Mouse (Mus musculus): ENCODE data around the gene Cst3. TPM values are rescaled to one million over a fixed set of nuclear protein-coding genes. Genes with fewer than 3 reads are reported as not detected.

Cst3 gene
- polyA plus RNA-seq, 1 experiment from 2014 or later, result 360 TPM

Other genes with a start within 250 kb of the Cst3 start
- 56.7 and 65.2 TPM in 2 replicates for gene Nxt1, start 203.1 kb downstream of the Cst3 start, polyA plus RNA-seq (2015; fragmentation: Nextera tagmentation; extraction: Ambion mirVana)
- gene Gzf1, start 194.7 kb downstream of the Cst3 start, polyA plus RNA-seq (2015; fragmentation: Nextera tagmentation; extraction: Ambion mirVana), result 15.2 and 16.3 TPM in 2 replicates
- 3.1 and 3.3 TPM in 2 replicates for gene Napb, start 143.2 kb downstream of the Cst3 start, polyA plus RNA-seq (2015; fragmentation: Nextera tagmentation; extraction: Ambion mirVana)
- not detected in 2 replicates for gene Cstl1, start 125.3 kb downstream of the Cst3 start, polyA plus RNA-seq (2015; fragmentation: Nextera tagmentation; extraction: Ambion mirVana)
- gene Cst11, start 104.2 kb downstream of the Cst3 start, polyA plus RNA-seq (2015; fragmentation: Nextera tagmentation; extraction: Ambion mirVana), result not detected in 2 replicates
- not detected in 2 replicates for gene 8030411F24Rik, start 93.7 kb downstream of the Cst3 start, polyA plus RNA-seq (2015; fragmentation: Nextera tagmentation; extraction: Ambion mirVana)
- gene Cst12, start 86.3 kb downstream of the Cst3 start, polyA plus RNA-seq (2015; fragmentation: Nextera tagmentation; extraction: Ambion mirVana), result 0.44 TPM in 1 of 2 replicates, not detected in the other
- gene Cst8, start 76.9 kb downstream of the Cst3 start, polyA plus RNA-seq (2015; fragmentation: Nextera tagmentation; extraction: Ambion mirVana), result 0.39 TPM in 1 of 2 replicates, not detected in the other
- not detected in 2 replicates for gene Cst13, start 55.6 kb downstream of the Cst3 start, polyA plus RNA-seq (2015; fragmentation: Nextera tagmentation; extraction: Ambion mirVana)
- not detected in 2 replicates for gene Cst9, start 40.5 kb downstream of the Cst3 start, polyA plus RNA-seq (2015; fragmentation: Nextera tagmentation; extraction: Ambion mirVana)
- gene 9230104L09Rik, start 10.7 kb downstream of the Cst3 start, polyA plus RNA-seq (2015; fragmentation: Nextera tagmentation; extraction: Ambion mirVana), result not detected in 2 replicates
- not detected in 2 replicates for gene Gm1330, start 127.6 kb upstream of the Cst3 start, polyA plus RNA-seq (2015; fragmentation: Nextera tagmentation; extraction: Ambion mirVana)
- not detected in 2 replicates for gene Gm10750, start 141.5 kb upstream of the Cst3 start, polyA plus RNA-seq (2015; fragmentation: Nextera tagmentation; extraction: Ambion mirVana)